Mouse (Mus musculus) MEL (cell line): ENCODE results near the gene Gm10842. TPM values are rescaled to one million over a fixed set of nuclear protein-coding genes. Genes with fewer than 3 reads are reported as not detected.

ENCODE experiments used
- DNase-seq: peaks from one replicate; pipeline ENCODE4 v3.0.0; 2011; ENCODE audit warnings: low read depth, low spot score
- H3K27ac ChIP-seq: 2 replicates; pipeline ENCODE4 v1.5.1; 2012; ENCODE audit warnings: low read depth, mild to moderate bottlenecking, control low read depth, low read length, moderate library complexity; ENCODE audit not compliant: control insufficient read depth
- H3K27me3 ChIP-seq, 2 experiments: fragments of 150-350 bp in 1 of 2; sonication (generic) in 1 of 2; 2 replicates each; pipeline ENCODE4 v1.6.1; 2012; ENCODE audit warnings: low read length in 2 of 2, mild to moderate bottlenecking in 2 of 2, improper control_type of control experiment in 1 of 2, moderate library complexity in 1 of 2; ENCODE audit not compliant: insufficient read depth in 2 of 2, control insufficient read depth in 1 of 2
- H3K36me3 ChIP-seq, 2 experiments: 2 replicates each; pipeline ENCODE4 v1.6.1; 2012 to 2014; ENCODE audit warnings: low read length in 2 of 2, improper control_type of control experiment in 1 of 2, inconsistent platforms in 1 of 2, mild to moderate bottlenecking in 1 of 2; ENCODE audit not compliant: insufficient read depth in 2 of 2, control insufficient read depth in 1 of 2
- H3K4me1 ChIP-seq, 2 experiments: fragments of 150-350 bp in 1 of 2; sonication (generic) in 1 of 2; 2 replicates each; pipeline ENCODE4 v1.6.1; 2012; ENCODE audit warnings: low read length in 2 of 2, improper control_type of control experiment in 1 of 2, mild to moderate bottlenecking in 1 of 2; ENCODE audit not compliant: insufficient read depth in 2 of 2, control insufficient read depth in 1 of 2
- H3K4me3 ChIP-seq, 2 experiments: fragments of 150-350 bp in 1 of 2; sonication (generic) in 1 of 2; 2 replicates each; pipeline ENCODE4 v1.5.1; 2012; ENCODE audit warnings: low read depth in 2 of 2, low read length in 2 of 2, mild to moderate bottlenecking in 2 of 2, moderate library complexity in 2 of 2, control low read depth in 1 of 2, improper control_type of control experiment in 1 of 2; ENCODE audit not compliant: control insufficient read depth in 1 of 2, insufficient read depth in 1 of 2
- H3K79me2 ChIP-seq: 2 replicates; pipeline ENCODE4 v1.6.1; 2012; ENCODE audit warnings: mild to moderate bottlenecking, low read length, moderate library complexity; ENCODE audit not compliant: control insufficient read depth, poor library complexity, insufficient read depth
- H3K9ac ChIP-seq: 2 replicates; pipeline ENCODE4 v1.6.1; 2012; ENCODE audit warnings: low read depth, mild to moderate bottlenecking, control low read depth, low read length, moderate library complexity; ENCODE audit not compliant: control insufficient read depth, poor library complexity, severe bottlenecking
- H3K9me3 ChIP-seq: fragments of 150-350 bp; sonication (generic); replicated peaks from 2 replicates; pipeline ENCODE4 v1.6.1; 2012; ENCODE audit warnings: mild to moderate bottlenecking, low read length, improper control_type of control experiment, moderate library complexity; ENCODE audit not compliant: insufficient read depth
- CHD1 ChIP-seq: IDR thresholded peaks from 2 replicates; pipeline ENCODE4 v1.6.1; 2012; ENCODE audit warnings: low read depth, mild to moderate bottlenecking, inconsistent platforms, low read length, improper control_type of control experiment
- CTCF ChIP-seq, 3 experiments: IDR thresholded peaks in 2 of 3; conservative IDR thresholded peaks in 1 of 3; 2 replicates each; pipeline ENCODE4 v1.5.1; 2011 to 2012; ENCODE audit warnings: low read length in 3 of 3, low read depth in 2 of 3, mild to moderate bottlenecking in 2 of 3, improper control_type of control experiment in 1 of 3, inconsistent platforms in 1 of 3, mixed read lengths in 1 of 3, moderate library complexity in 1 of 3; ENCODE audit not compliant: control insufficient read depth in 1 of 3, insufficient read depth in 1 of 3, poor library complexity in 1 of 3, severe bottlenecking in 1 of 3
- E2F4 ChIP-seq: IDR thresholded peaks from 2 replicates; pipeline ENCODE4 v1.6.1; 2011; ENCODE audit warnings: low read depth, low read length, improper control_type of control experiment, borderline replicate concordance
- EP300 ChIP-seq, 2 experiments: IDR thresholded peaks; 2 replicates each; pipeline ENCODE4 v1.6.1; 2011; ENCODE audit warnings: improper control_type of control experiment in 2 of 2, low read length in 2 of 2, low read depth in 1 of 2, mild to moderate bottlenecking in 1 of 2
- ETS1 ChIP-seq: IDR thresholded peaks from 2 replicates; pipeline ENCODE4 v1.6.1; 2012; ENCODE audit warnings: low read depth, mild to moderate bottlenecking, inconsistent platforms, low read length, improper control_type of control experiment, moderate library complexity
- GABPA ChIP-seq: IDR thresholded peaks from 2 replicates; pipeline ENCODE4 v1.6.1; 2012; ENCODE audit warnings: low read depth, mild to moderate bottlenecking, inconsistent platforms, low read length, improper control_type of control experiment, moderate library complexity
- GATA1 ChIP-seq: IDR thresholded peaks from 2 replicates; pipeline ENCODE4 v1.6.1; 2011; ENCODE audit warnings: low read depth, low read length, improper control_type of control experiment
- HCFC1 ChIP-seq: IDR thresholded peaks from 2 replicates; pipeline ENCODE4 v1.6.1; 2012; ENCODE audit warnings: low read depth, mild to moderate bottlenecking, inconsistent platforms, low read length, improper control_type of control experiment, moderate library complexity
- JUND ChIP-seq: IDR thresholded peaks from 2 replicates; pipeline ENCODE4 v1.6.1; 2011; ENCODE audit warnings: low read depth, mild to moderate bottlenecking, improper control_type of control experiment, low read length
- MAFK ChIP-seq: IDR thresholded peaks from 2 replicates; pipeline ENCODE4 v1.6.1; 2011; ENCODE audit warnings: low read depth, mild to moderate bottlenecking, low read length, improper control_type of control experiment, borderline replicate concordance
- MAX ChIP-seq: IDR thresholded peaks from 2 replicates; pipeline ENCODE4 v1.6.1; 2011; ENCODE audit warnings: low read length, improper control_type of control experiment
- MAZ ChIP-seq: IDR thresholded peaks from 2 replicates; pipeline ENCODE4 v1.6.1; 2012; ENCODE audit warnings: low read depth, mild to moderate bottlenecking, inconsistent platforms, low read length, improper control_type of control experiment
- MEF2A ChIP-seq: IDR thresholded peaks from 2 replicates; pipeline ENCODE4 v1.6.1; 2014; ENCODE audit warnings: low read depth, mild to moderate bottlenecking, inconsistent platforms, low read length, improper control_type of control experiment; ENCODE audit not compliant: poor library complexity, insufficient replicate concordance, severe bottlenecking; ENCODE audit errors: extremely low read depth
- MXI1 ChIP-seq: IDR thresholded peaks from 2 replicates; pipeline ENCODE4 v1.6.1; 2011; ENCODE audit warnings: mild to moderate bottlenecking, low read depth, low read length, improper control_type of control experiment
- MYB ChIP-seq: IDR thresholded peaks from 2 replicates; pipeline ENCODE4 v1.6.1; 2011; ENCODE audit warnings: mild to moderate bottlenecking, low read depth, low read length, improper control_type of control experiment
- MYC ChIP-seq: IDR thresholded peaks from 2 replicates; pipeline ENCODE4 v1.6.1; 2011; ENCODE audit warnings: low read depth, mild to moderate bottlenecking, low read length, improper control_type of control experiment, moderate library complexity
- NELFE ChIP-seq: IDR thresholded peaks from 2 replicates; pipeline ENCODE4 v1.6.1; 2011; ENCODE audit warnings: low read depth, low read length, improper control_type of control experiment
- NRF1 ChIP-seq: IDR thresholded peaks from 2 replicates; pipeline ENCODE4 v1.6.1; 2014; ENCODE audit warnings: low read depth, mild to moderate bottlenecking, inconsistent platforms, low read length, improper control_type of control experiment, moderate library complexity; ENCODE audit not compliant: poor library complexity, insufficient read depth, severe bottlenecking
- POLR2A ChIP-seq, 2 experiments: IDR thresholded peaks; 2 replicates each; pipeline ENCODE4 v1.6.1; 2011 to 2012; ENCODE audit warnings: low read length in 2 of 2, mild to moderate bottlenecking in 2 of 2, control low read depth in 1 of 2, improper control_type of control experiment in 1 of 2, low read depth in 1 of 2, moderate library complexity in 1 of 2; ENCODE audit not compliant: control insufficient read depth in 1 of 2, insufficient read depth in 1 of 2, poor library complexity in 1 of 2
- POLR2AphosphoS2 ChIP-seq: IDR thresholded peaks from 2 replicates; pipeline ENCODE4 v1.6.1; 2011; ENCODE audit warnings: low read length, improper control_type of control experiment
- POLR2AphosphoS5 ChIP-seq: IDR thresholded peaks from 2 replicates; pipeline ENCODE4 v1.6.1; 2012; ENCODE audit warnings: low read depth, borderline replicate concordance, mild to moderate bottlenecking, inconsistent platforms, low read length, moderate library complexity, mixed read lengths
- RAD21 ChIP-seq: IDR thresholded peaks from 2 replicates; pipeline ENCODE4 v1.6.1; 2011; ENCODE audit warnings: mild to moderate bottlenecking, low read depth, low read length, improper control_type of control experiment
- RCOR1 ChIP-seq: IDR thresholded peaks from 2 replicates; pipeline ENCODE4 v1.6.1; 2012; ENCODE audit warnings: low read depth, mild to moderate bottlenecking, inconsistent platforms, low read length, improper control_type of control experiment
- SIN3A ChIP-seq: IDR thresholded peaks from 2 replicates; pipeline ENCODE4 v1.6.1; 2012; ENCODE audit warnings: low read length, improper control_type of control experiment, inconsistent platforms
- SMC3 ChIP-seq: IDR thresholded peaks from 2 replicates; pipeline ENCODE4 v1.6.1; 2011; ENCODE audit warnings: low read depth, low read length, improper control_type of control experiment
- TAL1 ChIP-seq: IDR thresholded peaks from 2 replicates; pipeline ENCODE4 v1.6.1; 2012; ENCODE audit warnings: mild to moderate bottlenecking, inconsistent platforms, low read length, moderate library complexity, mixed read lengths
- TBP ChIP-seq: IDR thresholded peaks from 2 replicates; pipeline ENCODE4 v1.8.0; 2011; ENCODE audit warnings: low read depth, low read length, improper control_type of control experiment
- UBTF ChIP-seq: IDR thresholded peaks from 2 replicates; pipeline ENCODE4 v1.6.1; 2012; ENCODE audit warnings: low read depth, mild to moderate bottlenecking, inconsistent platforms, low read length, improper control_type of control experiment, moderate library complexity, borderline replicate concordance; ENCODE audit not compliant: insufficient read depth
- USF1 ChIP-seq: IDR thresholded peaks from 2 replicates; pipeline ENCODE4 v1.6.1; 2014; ENCODE audit warnings: low read depth, mild to moderate bottlenecking, inconsistent platforms, low read length, improper control_type of control experiment, moderate library complexity
- ZC3H11A ChIP-seq: IDR thresholded peaks from 2 replicates; pipeline ENCODE4 v1.6.1; 2012; ENCODE audit warnings: low read depth, mild to moderate bottlenecking, inconsistent platforms, low read length, improper control_type of control experiment
- ZKSCAN1 ChIP-seq: IDR thresholded peaks from 2 replicates; pipeline ENCODE4 v1.6.1; 2012; ENCODE audit warnings: low read depth, mild to moderate bottlenecking, inconsistent platforms, low read length, improper control_type of control experiment, moderate library complexity
- ZMIZ1 ChIP-seq: IDR thresholded peaks from 2 replicates; pipeline ENCODE4 v1.6.1; 2012; ENCODE audit warnings: low read depth, mild to moderate bottlenecking, inconsistent platforms, low read length, improper control_type of control experiment, moderate library complexity
- ZNF384 ChIP-seq: IDR thresholded peaks from 2 replicates; pipeline ENCODE4 v1.6.1; 2012; ENCODE audit warnings: low read depth, mild to moderate bottlenecking, inconsistent platforms, low read length, improper control_type of control experiment
- polyA plus RNA-seq, 2 experiments: library from polyadenylated mRNA; stranded (reverse) in 1 of 2; unstranded in 1 of 2; fragments of >175 nt in 1 of 2; fragments of >200 nt in 1 of 2; gene quantifications; 2 replicates each; pipeline versions ENCODE4 v1.2.1 to v1.2.4; 2012; ENCODE audit warnings: low replicate concordance in 2 of 2, low read depth in 1 of 2; ENCODE audit not compliant: insufficient read length in 2 of 2, insufficient read depth in 1 of 2, missing spikeins in 1 of 2
- total RNA-seq: library from RNA; depleted of rRNA; stranded (reverse); fragments of 300-350 nt; gene quantifications from 2 replicates; pipeline ENCODE4 v1.2.3, GENCODE M21; 2012

The Gm10842 gene
- total and polyA plus RNA-seq, 3 experiments = not detected

- no peak for TF ChIP-seq UBTF
- no peak for TF ChIP-seq ZNF384
- no peak for TF ChIP-seq NRF1
- TF ChIP-seq, all 39 proteins: peak for 20
Observed at GRCm38 (mm10) chr11:105125735-105126519, 20.8 kb upstream of the Gm10842 start, which contains the start of gene Mettl2 (continued).

DNA sequence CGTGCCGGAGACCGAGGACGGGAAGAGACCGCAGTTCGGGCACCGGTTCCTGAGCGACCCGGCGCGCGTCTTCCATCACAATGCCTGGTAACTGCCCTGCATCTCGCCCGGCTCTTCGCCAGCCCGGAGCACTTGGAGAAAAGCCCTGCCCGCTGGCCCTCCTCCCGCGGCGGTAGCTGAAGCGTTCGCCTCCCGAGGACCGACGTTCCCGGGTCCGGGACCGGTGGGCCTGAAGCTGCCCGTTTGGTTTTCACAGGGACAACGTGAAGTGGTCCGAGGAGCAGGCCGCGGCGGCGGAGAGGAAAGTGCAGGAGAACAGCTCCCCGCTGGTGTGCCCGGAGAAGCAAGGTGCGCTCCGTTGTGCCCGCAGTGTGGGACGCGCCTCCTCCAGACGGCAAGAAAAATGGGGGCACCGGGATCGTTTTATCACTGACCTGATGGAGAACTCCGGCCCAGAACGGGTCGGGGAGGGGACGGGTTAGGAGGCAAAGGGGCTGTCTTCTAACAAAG lies 20.1 kb upstream of the Gm10842 start:
- peaks cover 12 to 15% of the 10 kb centered on the region in 2 experiments for H3K36me3 ChIP-seq
- no peak for DNase-seq
- peaks cover 30% of the 10 kb centered on the region for H3K79me2 ChIP-seq
- no peaks in the 10 kb centered on the region for H3K27me3 ChIP-seq
- peak overlapping the region; percentile 80 to 87 for H3K4me3 ChIP-seq
- peaks cover 0 to 12% of the 10 kb centered on the region in 2 experiments; a peak in 3 of 4 replicates for H3K4me1 ChIP-seq
- H3K9me3 ChIP-seq = no peaks in the 10 kb centered on the region
- peak overlapping the region; percentile 81 for H3K9ac ChIP-seq
- peak overlapping the region; percentile 13 for H3K27ac ChIP-seq
- TF ChIP-seq SMC3 = no peak
- no peak for TF ChIP-seq TAL1
- TF ChIP-seq USF1 = 0 out of 2 replicates have a peak, but pooled peaks have one; percentile 11
- TF ChIP-seq NRF1 = no peak
- TF ChIP-seq SIN3A = no peak
- TF ChIP-seq ZMIZ1 = no peak; the same call in 1 of the 2 replicates
- no peak for TF ChIP-seq TBP
- TF ChIP-seq CHD1 = no peak
- no peak for TF ChIP-seq ZKSCAN1
- no peak for TF ChIP-seq MYC
- TF ChIP-seq POLR2A (IDR thresholded peaks at IDR 0.05; ENCODE audit: control insufficient read depth in 1 of 2, insufficient read depth in 1 of 2, low read depth in 1 of 2, low read length in 2 of 2, poor library complexity in 1 of 2) = peak in 1 of 2 experiments; percentile 87; a peak in 1 of 4 replicates
- no peak for TF ChIP-seq RCOR1
- no peak for TF ChIP-seq MAX
- TF ChIP-seq MXI1 = peak; percentile 100; the same call in 1 of the 2 replicates
- no peak for TF ChIP-seq ZC3H11A
- no peak for TF ChIP-seq POLR2AphosphoS2
- TF ChIP-seq NELFE = no peak; the same call in 1 of the 2 replicates
- no peak for TF ChIP-seq JUND
- TF ChIP-seq ZNF384 = no peak
- TF ChIP-seq MAFK = no peak
- TF ChIP-seq HCFC1 = no peak
- no peak for TF ChIP-seq MEF2A
- TF ChIP-seq MYB = no peak
- TF ChIP-seq MAZ = no peak
- TF ChIP-seq POLR2AphosphoS5 = no peak
- TF ChIP-seq EP300 (IDR thresholded peaks at IDR 0.05; ENCODE audit: low read depth in 1 of 2, low read length in 2 of 2) = 0 out of 4 replicates have a peak, but pooled peaks of 1 of the 2 experiments have one; percentile 4
- TF ChIP-seq CTCF (IDR thresholded peaks at IDR 0.05 in 2 of 3, conservative IDR thresholded peaks at IDR 0.05 in 1 of 3; ENCODE audit: control insufficient read depth in 1 of 3, insufficient read depth in 1 of 3, low read depth in 2 of 3, low read length in 3 of 3, poor library complexity in 1 of 3, severe bottlenecking in 1 of 3) = no peak
- no peak for TF ChIP-seq GATA1
- no peak for TF ChIP-seq RAD21
- TF ChIP-seq GABPA = no peak
- 0 out of 2 replicates have a peak, but pooled peaks have one; percentile 8 for TF ChIP-seq ETS1
- TF ChIP-seq E2F4 = no peak
